ENCODE assay signal across 11 mouse cellular contexts in the genomic region with DNA sequence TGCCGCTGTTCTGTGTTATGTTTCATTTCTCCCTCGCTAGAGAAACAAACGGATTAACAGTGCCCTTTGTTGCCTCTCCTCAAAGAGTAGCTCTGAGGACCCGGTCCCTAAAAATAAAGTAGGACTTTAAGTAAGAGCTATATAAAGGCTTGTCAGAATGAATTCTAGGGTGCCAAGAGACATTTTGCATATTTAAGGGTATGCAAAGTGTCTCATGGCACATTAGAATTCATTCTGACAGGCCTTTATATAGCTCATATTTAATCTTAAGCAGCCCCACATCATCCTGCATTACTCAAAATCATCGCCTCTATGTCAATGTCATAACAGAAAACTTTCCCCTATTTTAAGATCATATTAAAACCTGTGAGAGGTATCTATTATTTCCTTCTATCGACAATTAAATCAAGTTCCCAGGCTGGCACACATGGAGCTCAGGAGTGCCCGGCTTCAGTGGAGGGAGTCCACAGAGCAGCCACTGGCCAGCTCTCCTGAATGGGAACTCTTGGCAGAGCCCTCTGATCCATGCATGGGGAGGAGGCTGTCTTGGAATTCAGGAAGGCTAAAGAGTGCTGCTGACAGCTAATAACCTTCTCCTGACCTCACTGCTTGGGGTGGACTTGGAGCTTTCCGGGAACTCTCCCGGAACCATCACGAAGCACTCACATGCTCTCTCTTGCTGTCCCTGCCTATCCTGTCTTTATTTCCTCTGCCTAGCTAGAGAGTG. TPM values are rescaled to one million over a fixed set of nuclear protein-coding genes. Genes with fewer than 3 reads are reported as not detected.
DNase-seq lines count a peak whose midpoint lies in the region; ATAC-seq and TF ChIP-seq lines count a peak whose summit lies in the region.
"Had no signal": no experiment of that assay in that cellular context is flagged by ENCODE, and none has a peak within 500 bp of the region (broad histone marks: within the 10 kb centered on the region; RNA-seq: fewer than 3 reads in every experiment).

No protein-coding gene starts in this region.

- 36% methylated on average over 10 of the region's 10 CpGs for WGBS in lung, embryonic 14.5 days

- H3K4me1 ChIP-seq in lung, embryonic 14.5 days (ENCODE audit: insufficient read depth): no peaks in the 10 kb centered on the region
- H3K4me1 ChIP-seq: limb, embryonic 12.5 days had no signal

- H3K27ac ChIP-seq in lung, embryonic 14.5 days (ENCODE audit: low read depth): no peak overlapping the region
- H3K27ac ChIP-seq: limb, embryonic 12.5 days had no signal

- no peak for TF ChIP-seq CTCF in lung, embryonic 14.5 days (IDR thresholded peaks at IDR 0.05; ENCODE audit: low read depth)

- peak; percentile 56 for ATAC-seq in frontal cortex, adult (ENCODE audit: low TSS enrichment)
- peak; percentile 49; the same call in 1 of the 2 replicates for ATAC-seq in lung, embryonic 14.5 days (ENCODE audit: insufficient read depth)

- H3K27me3 ChIP-seq in lung, embryonic 14.5 days (ENCODE audit: insufficient read depth, low read length): no peaks in the 10 kb centered on the region
- H3K27me3 ChIP-seq: limb, embryonic 12.5 days had no signal

- DNase-seq in frontal cortex, postnatal 25 days (ENCODE audit: low spot score in 2 of 2): no peak
- peak; percentile 63 for DNase-seq in lung, embryonic 14.5 days
- no peak for DNase-seq in lung, postnatal 14 days
- DNase-seq in forelimb bud, embryonic 11.5 days (ENCODE audit: low read depth, low spot score): peak; percentile 7
- peak; percentile 9 to 37 for DNase-seq in kidney, postnatal 4 days
- no peak for DNase-seq in retina, embryonic 14.5 days (ENCODE audit: low spot score)
- DNase-seq: layer of hippocampus, adult 9-11 months; lung, postnatal 36 days; right cerebral cortex, postnatal 25 days had no signal

- no peak overlapping the region for H3K4me3 ChIP-seq in lung, embryonic 14.5 days (ENCODE audit: low read depth, low read length)
- H3K4me3 ChIP-seq: limb, embryonic 12.5 days had no signal

- H3K9me3 ChIP-seq in lung, embryonic 14.5 days (ENCODE audit: low read depth, low read length): no peaks in the 10 kb centered on the region
- H3K9me3 ChIP-seq: limb, embryonic 12.5 days had no signal

- no peak overlapping the region for H3K4me2 ChIP-seq in lung, embryonic 14.5 days
- H3K4me2 ChIP-seq: limb, embryonic 12.5 days had no signal

- no peak overlapping the region for H3K9ac ChIP-seq in lung, embryonic 14.5 days
- H3K9ac ChIP-seq: limb, embryonic 12.5 days had no signal

- H3K36me3 ChIP-seq in lung, embryonic 14.5 days (ENCODE audit: insufficient read depth): no peaks in the 10 kb centered on the region
- H3K36me3 ChIP-seq: limb, embryonic 12.5 days had no signal

RNA-seq across cellular contexts. Expression of a gene that starts 46.8 kb away (rescaled TPM):
- polyA plus RNA-seq in lung, embryonic 14.5 days (2014; fragmentation: Nextera tagmentation; extraction: Ambion mirVana): 0.03 TPM in 1 of 2 replicates, not detected in the other

Comparison
In these comparisons a context has a peak if more than half of its experiments do, and no peak if none do; other contexts are left out.
1. DNase-seq: peak in lung, embryonic 14.5 days (single experiment), forelimb bud, embryonic 11.5 days (single experiment) and kidney, postnatal 4 days (2 of 2); none in frontal cortex, postnatal 25 days (0 of 2), lung, postnatal 14 days (single experiment) and retina, embryonic 14.5 days (single experiment).